In genomic region chr1:95354146-95354545, GRCm38 (mm10) we compare ENCODE assay signal across 26 mouse cellular contexts.
"Had no signal": no experiment of that assay in that cellular context is flagged by ENCODE, and none has a peak within 500 bp of the region (broad histone marks: within the 10 kb centered on the region; RNA-seq: fewer than 3 reads in every experiment).

No protein-coding gene starts in this region.

- H3K36me3 ChIP-seq: heart, embryonic 10.5 days; heart, embryonic 12.5 days; hindbrain, embryonic 10.5 days; hindbrain, embryonic 12.5 days; intestine, embryonic 15.5 days; limb, embryonic 10.5 days; limb, embryonic 12.5 days; liver, embryonic 13.5 days had no signal

- DNase-seq: gastrocnemius, adult 2 months; gastrocnemius, postnatal 10 days; gastrocnemius, postnatal 25 days; heart, adult 18-20 months; heart, postnatal 4 days; kidney, adult 18-20 months; kidney, adult 8-10 months; kidney, postnatal 10 days; kidney, postnatal 25 days; kidney, postnatal 4 days; liver; liver, embryonic 13.5 days had no signal

- H3K4me2 ChIP-seq: heart, embryonic 12.5 days; hindbrain, embryonic 12.5 days; hindbrain, embryonic 14.5 days; intestine, embryonic 15.5 days; limb, embryonic 12.5 days; liver, embryonic 11.5 days; liver, embryonic 13.5 days had no signal

- H3K4me3 ChIP-seq: gastrocnemius, adult 2 months; heart, embryonic 10.5 days; heart, embryonic 12.5 days; hindbrain, embryonic 10.5 days; hindbrain, embryonic 12.5 days; intestine, embryonic 15.5 days; layer of hippocampus, adult 2 months; left cerebral cortex, adult 2 months; limb, embryonic 10.5 days; limb, embryonic 12.5 days; liver, embryonic 13.5 days had no signal

- H3K27me3 ChIP-seq: heart, embryonic 12.5 days; hindbrain, embryonic 12.5 days; intestine, embryonic 15.5 days; limb, embryonic 12.5 days; liver, embryonic 13.5 days had no signal

- H3K9ac ChIP-seq: heart, embryonic 12.5 days; hindbrain, embryonic 12.5 days; hindbrain, embryonic 14.5 days; intestine, embryonic 15.5 days; limb, embryonic 12.5 days; liver, embryonic 13.5 days had no signal

- H3K4me1 ChIP-seq: heart, embryonic 10.5 days; heart, embryonic 12.5 days; hindbrain, embryonic 10.5 days; hindbrain, embryonic 12.5 days; intestine, embryonic 15.5 days; limb, embryonic 10.5 days; limb, embryonic 12.5 days; liver, embryonic 13.5 days had no signal

- H3K27ac ChIP-seq: gastrocnemius, adult 2 months; heart, embryonic 10.5 days; hindbrain, embryonic 10.5 days; hindbrain, embryonic 12.5 days; hindbrain, embryonic 14.5 days; intestine, embryonic 15.5 days; layer of hippocampus, adult 2 months; left cerebral cortex, adult 2 months; limb, embryonic 10.5 days; limb, embryonic 12.5 days; liver, embryonic 13.5 days had no signal

- ATAC-seq: hindbrain, embryonic 16.5 days; inflammation-experienced regulatory T-cells, adult 6 months; intestine, embryonic 15.5 days; intestine, postnatal 0 days had no signal

- H3K9me3 ChIP-seq: heart, embryonic 10.5 days; heart, embryonic 12.5 days; hindbrain, embryonic 10.5 days; hindbrain, embryonic 12.5 days; intestine, embryonic 15.5 days; limb, embryonic 10.5 days; limb, embryonic 12.5 days; liver, embryonic 13.5 days had no signal
